Mouse (Mus musculus): ENCODE measurements around the gene Astn1. TPM values are rescaled to one million over a fixed set of nuclear protein-coding genes. Genes with fewer than 3 reads are reported as not detected.

The Astn1 gene
- polyA plus RNA-seq, 1 experiment from 2014 or later, result 19.5 TPM

DNA sequence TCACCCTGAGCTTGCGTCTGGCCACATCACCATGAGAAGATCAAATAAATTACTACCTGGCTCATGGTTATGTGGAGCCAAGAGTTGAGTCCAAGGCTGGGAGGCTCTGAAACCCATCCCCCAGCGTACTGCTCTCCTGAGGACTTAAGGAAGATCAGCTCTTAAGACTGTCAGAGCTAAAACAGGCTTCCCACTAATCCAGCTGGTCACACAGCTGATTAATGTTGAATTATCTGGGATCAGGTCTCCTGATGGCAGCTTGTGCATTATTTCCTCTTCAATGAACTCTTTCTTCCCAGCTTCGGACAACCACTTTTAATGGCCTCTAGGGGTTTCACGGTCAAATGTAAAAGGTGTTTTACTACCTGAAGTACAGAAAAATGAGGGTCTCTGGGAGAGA, 184.4 kb downstream of the Astn1 start:
- no peak overlapping the region for H3K4me2 ChIP-seq (replicated peaks)
- peaks cover 12% of the 10 kb centered on the region for H3K4me1 ChIP-seq
- no peaks in the 10 kb centered on the region for H3K36me3 ChIP-seq
- no peak overlapping the region for H3K4me3 ChIP-seq
- ATAC-seq (ENCODE audit: low FRiP score, low read depth), result no peak
- H3K9ac ChIP-seq, result no peak overlapping the region
- H3K27ac ChIP-seq, result no peak overlapping the region
- H3K27me3 ChIP-seq (replicated peaks), result no peaks in the 10 kb centered on the region
- no peaks in the 10 kb centered on the region for H3K9me3 ChIP-seq
- 34% methylated on average over 4 of the region's 4 CpGs for WGBS

DNA sequence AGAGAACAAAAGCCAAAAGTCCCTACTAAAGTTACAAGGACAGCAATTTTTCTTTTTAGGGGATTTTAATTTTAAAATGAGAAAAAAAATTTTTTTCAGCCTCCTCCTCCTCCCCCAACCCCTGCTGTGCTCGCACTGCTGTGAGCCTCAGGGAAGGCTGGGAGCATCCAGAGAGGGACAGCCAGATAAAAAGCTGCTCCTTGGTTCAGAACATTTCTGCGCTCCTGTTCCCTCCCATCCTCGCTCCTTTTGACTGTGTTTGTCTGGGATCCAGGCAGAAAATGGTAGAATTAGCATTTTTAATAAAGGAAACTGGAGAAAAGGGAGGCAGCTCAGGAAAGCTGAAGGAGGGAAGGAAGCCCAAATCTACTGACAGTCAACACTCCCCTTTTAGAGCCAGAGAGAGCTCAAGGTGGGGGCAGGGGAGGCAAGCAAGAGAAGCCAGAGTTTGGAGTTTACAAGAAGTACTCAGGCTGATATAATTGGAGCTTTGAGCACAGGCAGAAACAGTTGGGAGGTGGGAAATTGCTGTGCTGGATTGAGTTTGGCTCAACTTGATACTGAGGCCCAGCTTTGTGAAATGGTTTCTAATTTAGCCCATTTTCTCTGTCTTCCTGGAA, 185.6 kb downstream of the Astn1 start:
- WGBS, result 41% methylated on average over 3 of the region's 3 CpGs
- Histone ChIP-seq H3K4me1 (peaks cover 12% of the 10 kb centered on the region), H3K4me3 (no peak overlapping the region), H3K27ac (no peak overlapping the region), H3K4me2 (replicated peaks) (no peak overlapping the region), H3K27me3 (replicated peaks) (no peaks in the 10 kb centered on the region), H3K9ac (no peak overlapping the region), H3K36me3 (no peaks in the 10 kb centered on the region), H3K9me3 (no peaks in the 10 kb centered on the region)
- no peak for ATAC-seq (ENCODE audit: low FRiP score, low read depth)

DNA sequence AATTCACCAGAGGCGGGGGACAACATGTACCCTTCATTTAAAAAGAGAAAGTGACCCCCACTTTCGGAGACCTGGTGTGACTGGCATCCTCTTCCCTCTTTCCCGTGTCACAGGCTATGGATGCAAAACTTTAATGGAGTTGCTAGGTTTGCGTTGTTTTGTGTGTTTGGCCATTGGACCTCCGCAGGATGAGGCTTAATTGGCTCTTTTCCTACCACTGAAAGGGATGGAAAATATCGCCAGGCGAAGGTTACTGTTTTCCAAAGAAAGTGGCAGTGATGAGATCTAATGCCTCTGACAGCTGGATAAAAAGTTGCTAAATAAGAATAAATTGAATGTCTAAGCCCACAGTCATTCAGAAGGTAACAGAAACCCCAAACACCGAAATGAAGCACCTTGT, 186.2 kb downstream of the Astn1 start:
- no peak overlapping the region for H3K4me3 ChIP-seq
- H3K36me3 ChIP-seq, result no peaks in the 10 kb centered on the region
- 89% methylated on average over 8 of the region's 8 CpGs for WGBS
- H3K4me1 ChIP-seq, result peaks cover 12% of the 10 kb centered on the region
- H3K27me3 ChIP-seq (replicated peaks), result no peaks in the 10 kb centered on the region
- no peak overlapping the region for H3K27ac ChIP-seq
- ATAC-seq (ENCODE audit: low FRiP score, low read depth), result no peak
- H3K9me3 ChIP-seq, result no peaks in the 10 kb centered on the region
- no peak overlapping the region for H3K4me2 ChIP-seq (replicated peaks)
- H3K9ac ChIP-seq, result no peak overlapping the region

DNA sequence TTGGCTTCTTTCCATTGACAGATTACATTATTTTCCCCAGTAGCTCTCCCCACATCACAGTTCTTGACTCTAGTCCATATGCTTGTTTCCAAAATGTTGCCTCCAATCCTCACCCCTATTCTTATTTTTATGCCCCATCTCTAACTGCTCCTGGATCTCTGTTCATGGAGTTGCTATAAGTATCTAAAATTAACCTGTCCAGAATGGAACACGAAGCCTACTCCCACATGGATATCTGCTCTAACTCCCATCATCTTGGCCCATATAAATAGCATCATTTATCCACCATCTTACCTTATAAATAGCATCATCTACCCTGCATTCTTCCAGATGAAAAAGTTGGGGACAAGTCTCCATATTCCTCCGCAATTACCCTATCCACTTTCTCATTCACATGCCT, 187.5 kb downstream of the Astn1 start:
- H3K4me2 ChIP-seq (replicated peaks), result no peak overlapping the region
- no peak overlapping the region for H3K4me3 ChIP-seq
- WGBS, result 94% methylated on average over 2 of the region's 2 CpGs
- no peaks in the 10 kb centered on the region for H3K36me3 ChIP-seq
- H3K27ac ChIP-seq, result no peak overlapping the region
- H3K9me3 ChIP-seq, result no peaks in the 10 kb centered on the region
- H3K27me3 ChIP-seq (replicated peaks), result no peaks in the 10 kb centered on the region
- H3K4me1 ChIP-seq, result peaks cover 18% of the 10 kb centered on the region
- ATAC-seq (ENCODE audit: low FRiP score, low read depth), result no peak
- no peak overlapping the region for H3K9ac ChIP-seq

DNA sequence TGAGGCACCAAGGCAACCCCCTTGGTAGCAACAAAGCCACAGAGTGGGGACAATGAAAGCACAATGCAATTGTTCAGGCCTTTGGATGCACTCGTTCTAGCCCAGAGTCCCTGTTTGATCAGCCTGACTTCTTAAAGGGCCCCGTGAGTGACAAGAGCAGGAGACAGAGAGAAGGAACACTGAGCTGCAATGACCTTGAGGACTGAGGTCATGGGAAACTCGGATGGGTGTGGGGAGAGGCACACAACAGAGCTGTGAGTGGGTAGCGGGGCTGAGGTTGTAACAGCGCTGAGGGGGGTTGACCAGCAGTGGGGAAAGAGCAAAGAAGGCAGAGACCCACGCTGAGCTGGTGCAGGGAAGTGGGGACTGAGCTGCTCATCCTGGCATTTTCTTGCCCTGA, 189.9 kb downstream of the Astn1 start:
- Histone ChIP-seq H3K4me3 (no peak overlapping the region), H3K9ac (no peak overlapping the region), H3K27ac (no peak overlapping the region)

DNA sequence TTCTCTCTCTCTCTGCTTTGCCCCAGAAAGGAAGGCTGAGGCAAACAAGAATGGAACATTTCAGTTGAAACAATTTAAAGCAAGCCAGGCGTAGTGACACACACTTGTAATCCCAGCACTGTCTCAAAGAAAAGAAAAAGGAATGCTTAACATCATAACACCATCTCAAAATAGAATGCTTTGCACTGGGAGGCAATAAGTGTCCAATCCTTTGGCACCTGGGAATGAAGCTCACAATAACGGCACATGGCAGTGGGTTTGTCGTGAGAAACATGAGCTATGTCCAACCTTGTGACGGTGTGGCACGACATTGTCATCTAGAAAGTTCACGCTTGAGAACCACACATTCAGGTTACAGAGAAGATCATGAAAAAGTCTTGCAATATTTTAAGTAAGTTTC, 191.3 kb downstream of the Astn1 start:
- Histone ChIP-seq H3K9me3 (no peaks in the 10 kb centered on the region), H3K36me3 (no peaks in the 10 kb centered on the region), H3K27me3 (replicated peaks) (no peaks in the 10 kb centered on the region), H3K27ac (no peak overlapping the region), H3K4me2 (replicated peaks) (no peak overlapping the region), H3K4me3 (no peak overlapping the region), H3K9ac (no peak overlapping the region), H3K4me1 (peaks cover 6% of the 10 kb centered on the region)
- no peak for ATAC-seq (ENCODE audit: low FRiP score, low read depth)
- WGBS, result 89% methylated on average over 6 of the region's 6 CpGs

More for the DNA sequence above, 189.9 kb downstream of the Astn1 start:
- H3K4me1 ChIP-seq, result peaks cover 14% of the 10 kb centered on the region
- H3K4me2 ChIP-seq (replicated peaks), result no peak overlapping the region
- H3K36me3 ChIP-seq, result no peaks in the 10 kb centered on the region
- no peaks in the 10 kb centered on the region for H3K27me3 ChIP-seq (replicated peaks)
- 21% methylated on average over 6 of the region's 6 CpGs for WGBS
- H3K9me3 ChIP-seq, result no peaks in the 10 kb centered on the region
- no peak for ATAC-seq (ENCODE audit: low FRiP score, low read depth)

DNA sequence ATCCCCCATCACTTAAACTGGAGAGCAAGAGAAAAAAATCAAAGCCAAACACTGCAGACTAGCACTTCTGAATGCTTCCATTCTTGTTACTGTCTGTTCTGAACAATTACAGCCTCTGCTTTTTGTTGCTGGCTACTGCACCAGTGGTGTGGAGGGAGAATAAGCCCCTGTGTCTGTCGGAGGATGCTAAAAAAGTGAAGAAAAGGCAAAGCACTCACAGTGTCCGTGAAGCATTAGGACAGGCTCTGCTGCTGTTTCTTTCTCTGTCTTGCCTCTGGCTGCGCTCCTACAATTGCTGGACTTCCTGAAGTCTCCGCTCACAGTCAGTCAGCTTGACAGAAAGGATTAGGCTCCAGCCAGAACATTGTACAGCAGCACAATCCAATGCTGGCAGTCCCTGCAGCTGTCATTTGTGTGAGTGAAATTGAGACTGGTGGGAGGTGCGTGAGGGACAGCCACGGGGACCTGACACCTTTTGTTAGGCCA, 192.0 kb downstream of the Astn1 start:
- 15% methylated on average over 6 of the region's 6 CpGs for WGBS
- no peak overlapping the region for H3K9ac ChIP-seq

DNA sequence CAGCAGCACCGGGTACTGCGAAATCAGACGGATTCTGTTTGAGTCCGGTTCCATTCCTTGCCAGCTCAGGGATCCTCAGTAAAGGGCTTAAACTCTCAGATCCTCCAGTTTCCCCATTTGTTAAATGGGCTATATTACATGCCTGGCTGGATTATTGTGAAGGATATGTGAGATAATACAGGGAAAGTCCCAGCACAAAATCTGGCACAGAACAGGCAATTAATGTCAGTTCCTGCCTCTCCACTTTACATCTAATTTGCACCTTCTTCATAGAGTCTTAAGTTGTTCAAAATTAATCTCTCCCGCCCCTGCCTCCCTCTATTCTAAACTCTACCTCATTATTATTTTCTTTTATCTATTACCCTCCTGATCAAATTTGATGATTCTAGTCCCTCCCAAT, 211.1 kb downstream of the Astn1 start:
- no peak overlapping the region for H3K27ac ChIP-seq
- H3K36me3 ChIP-seq, result no peaks in the 10 kb centered on the region
- no peaks in the 10 kb centered on the region for H3K27me3 ChIP-seq (replicated peaks)
- H3K9me3 ChIP-seq, result no peaks in the 10 kb centered on the region
- H3K4me1 ChIP-seq, result no peaks in the 10 kb centered on the region
- no peak for ATAC-seq (ENCODE audit: low FRiP score, low read depth)
- 92% methylated on average over 5 of the region's 5 CpGs for WGBS
- no peak overlapping the region for H3K4me3 ChIP-seq
- no peak overlapping the region for H3K9ac ChIP-seq
- no peak overlapping the region for H3K4me2 ChIP-seq (replicated peaks)

More for the DNA sequence above, 192.0 kb downstream of the Astn1 start:
- Histone ChIP-seq H3K4me2 (replicated peaks) (no peak overlapping the region; the same call in 1 of the 2 replicates), H3K27ac (no peak overlapping the region), H3K4me3 (no peak overlapping the region), H3K9me3 (no peaks in the 10 kb centered on the region), H3K27me3 (replicated peaks) (no peaks in the 10 kb centered on the region), H3K4me1 (peaks cover 6% of the 10 kb centered on the region), H3K36me3 (no peaks in the 10 kb centered on the region)
- 0 out of 2 replicates have a peak, but pooled peaks have one; percentile 41 for ATAC-seq (ENCODE audit: low FRiP score, low read depth)

DNA sequence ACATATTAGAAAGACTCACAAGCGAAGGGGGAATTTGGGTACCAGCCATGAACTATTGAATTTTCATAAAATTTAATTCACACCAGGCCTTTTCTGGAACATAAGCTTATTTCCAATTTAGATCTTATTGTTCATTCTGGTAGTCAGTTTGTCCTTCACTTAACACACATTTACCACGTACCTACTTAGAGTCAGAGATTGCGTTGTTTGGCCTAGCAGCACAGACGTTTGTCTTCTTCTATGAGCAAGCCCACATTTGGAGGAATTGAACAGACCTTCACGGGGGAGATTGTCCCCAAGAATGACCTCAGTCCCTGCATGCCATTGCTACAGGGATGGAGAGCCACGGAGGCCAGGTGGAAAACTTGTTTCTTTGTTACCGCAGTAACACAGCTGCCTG, 211.5 kb downstream of the Astn1 start:
- ATAC-seq (ENCODE audit: low FRiP score, low read depth), result no peak
- no peak overlapping the region for H3K4me2 ChIP-seq (replicated peaks)
- WGBS, result 90% methylated on average over 7 of the region's 7 CpGs

DNA sequence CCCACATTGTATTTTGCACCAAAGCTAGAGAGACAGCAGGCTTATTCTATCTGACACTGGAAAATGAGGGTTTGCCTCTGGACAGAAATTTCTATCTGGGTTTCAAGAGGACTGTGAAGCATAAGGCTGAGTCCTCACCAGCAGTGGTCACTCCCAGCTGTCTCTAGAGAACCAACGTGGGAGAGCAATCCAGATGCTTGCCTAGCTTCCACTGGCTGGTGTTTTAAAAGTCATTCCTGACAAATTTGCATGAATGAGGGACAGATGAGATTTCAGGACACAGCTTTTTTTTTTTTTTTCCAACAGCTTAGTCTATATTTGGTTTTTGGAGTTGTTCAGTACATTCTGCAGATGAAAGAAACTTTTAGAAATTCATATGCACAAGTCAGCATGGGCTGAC, 213.9 kb downstream of the Astn1 start:
- Histone ChIP-seq H3K9me3 (no peaks in the 10 kb centered on the region), H3K27ac (no peak overlapping the region), H3K4me3 (no peak overlapping the region), H3K27me3 (replicated peaks) (no peaks in the 10 kb centered on the region), H3K36me3 (no peaks in the 10 kb centered on the region), H3K9ac (no peak overlapping the region), H3K4me2 (replicated peaks) (no peak overlapping the region), H3K4me1 (no peaks in the 10 kb centered on the region)
- no peak for ATAC-seq (ENCODE audit: low FRiP score, low read depth)
- 64% methylated on average over 1 of the region's 1 CpGs for WGBS

More for the DNA sequence above, 211.5 kb downstream of the Astn1 start:
- no peak overlapping the region for H3K27ac ChIP-seq
- no peak overlapping the region for H3K4me3 ChIP-seq
- no peaks in the 10 kb centered on the region for H3K36me3 ChIP-seq
- no peak overlapping the region for H3K9ac ChIP-seq
- no peaks in the 10 kb centered on the region for H3K4me1 ChIP-seq
- no peaks in the 10 kb centered on the region for H3K27me3 ChIP-seq (replicated peaks)
- H3K9me3 ChIP-seq, result no peaks in the 10 kb centered on the region

DNA sequence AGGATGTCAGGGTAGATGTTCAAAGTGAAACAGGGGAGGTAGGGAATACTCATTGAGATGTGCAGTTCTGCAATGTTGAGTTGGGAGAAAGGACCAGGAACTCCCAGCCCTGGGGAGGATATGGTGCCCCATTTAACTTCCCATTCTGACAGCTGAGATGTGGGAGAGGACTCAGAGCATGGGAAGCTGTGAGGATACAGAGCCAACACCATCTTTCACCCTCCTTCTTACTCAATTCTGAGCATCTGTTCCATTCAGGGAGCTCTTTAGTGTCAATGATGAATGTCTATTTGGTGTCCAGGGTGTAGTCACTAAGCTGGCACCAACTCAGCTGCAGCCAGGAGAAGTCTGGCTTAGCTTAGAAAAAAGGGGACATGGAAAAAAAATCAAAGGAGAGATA, 219.7 kb downstream of the Astn1 start:
- Histone ChIP-seq H3K4me3 (no peak overlapping the region), H3K27ac (no peak overlapping the region), H3K9ac (no peak overlapping the region), H3K9me3 (no peaks in the 10 kb centered on the region), H3K4me1 (no peaks in the 10 kb centered on the region), H3K36me3 (no peaks in the 10 kb centered on the region), H3K27me3 (replicated peaks) (no peaks in the 10 kb centered on the region), H3K4me2 (replicated peaks) (no peak overlapping the region)
- no peak for ATAC-seq (ENCODE audit: low FRiP score, low read depth)

DNA sequence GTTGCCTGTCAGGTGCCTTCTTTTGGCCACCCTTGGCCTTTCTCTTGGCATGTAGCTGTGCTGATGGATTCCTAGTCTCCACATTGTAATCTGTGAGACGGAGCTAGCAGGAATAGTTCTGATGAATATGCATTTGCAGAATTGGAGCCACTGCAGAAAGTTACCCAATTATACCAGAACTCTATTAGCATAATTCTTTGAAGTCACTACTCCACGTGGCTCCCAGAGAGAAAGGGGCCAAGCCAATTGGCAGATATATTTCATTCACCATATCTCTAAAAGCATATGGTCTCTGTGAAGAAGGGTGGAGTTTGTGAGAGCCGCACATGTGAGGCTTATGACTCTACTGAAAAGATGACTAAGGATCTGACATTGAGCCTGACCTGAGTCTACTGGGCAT, 226.8 kb downstream of the Astn1 start:
- WGBS, result 84% methylated on average over 3 of the region's 3 CpGs
- Histone ChIP-seq H3K4me3 (no peak overlapping the region), H3K27me3 (replicated peaks) (no peaks in the 10 kb centered on the region), H3K4me2 (replicated peaks) (no peak overlapping the region), H3K27ac (no peak overlapping the region), H3K4me1 (no peaks in the 10 kb centered on the region), H3K9me3 (no peaks in the 10 kb centered on the region), H3K36me3 (no peaks in the 10 kb centered on the region), H3K9ac (no peak overlapping the region)
- no peak for ATAC-seq (ENCODE audit: low FRiP score, low read depth)

DNA sequence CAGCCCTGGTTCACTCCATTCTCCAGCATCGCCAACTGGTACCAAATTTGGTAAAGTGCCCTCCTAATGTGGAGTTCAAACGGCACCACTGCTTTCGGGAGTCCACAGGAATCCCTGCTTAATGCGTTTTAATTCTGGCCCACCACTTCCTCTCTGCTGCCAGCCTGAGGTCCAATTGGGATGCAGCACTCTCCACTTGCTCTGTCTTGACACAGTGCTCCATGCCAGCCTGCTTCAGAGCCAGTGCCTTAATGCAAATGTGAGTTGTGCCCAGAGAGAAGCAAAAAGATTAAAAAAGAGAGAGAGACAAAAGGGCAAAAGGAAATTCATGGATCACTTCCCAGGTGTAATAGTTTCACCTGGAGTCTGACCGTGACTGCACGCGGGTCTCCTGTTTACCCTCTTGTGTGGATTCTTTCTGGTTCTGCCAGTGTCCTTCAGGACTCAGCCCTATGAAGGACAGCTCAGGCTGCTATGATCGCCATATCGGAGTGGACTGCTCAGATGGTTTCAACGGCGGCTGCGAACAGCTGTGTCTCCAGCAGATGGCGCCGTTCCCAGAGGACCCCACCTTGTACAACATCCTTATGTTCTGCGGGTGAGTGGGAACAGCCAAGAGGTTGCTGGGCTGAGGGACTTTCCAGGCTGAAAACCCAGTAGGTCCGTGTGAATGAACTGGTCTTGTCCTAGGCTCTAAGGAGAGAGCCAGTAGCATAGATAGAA, 234.8 kb downstream of the Astn1 start:
- H3K9me3 ChIP-seq, result no peaks in the 10 kb centered on the region
- H3K27me3 ChIP-seq (replicated peaks), result no peaks in the 10 kb centered on the region
- WGBS, result 48% methylated on average over 16 of the region's 16 CpGs
- H3K9ac ChIP-seq, result no peak overlapping the region
- H3K36me3 ChIP-seq, result no peaks in the 10 kb centered on the region
- H3K4me2 ChIP-seq (replicated peaks), result no peak overlapping the region
- peak; percentile 75; the same call in 1 of the 2 replicates for ATAC-seq (ENCODE audit: low FRiP score, low read depth)
- no peak overlapping the region for H3K4me3 ChIP-seq
- H3K4me1 ChIP-seq, result no peaks in the 10 kb centered on the region
- H3K27ac ChIP-seq, result no peak overlapping the region
